Mouse (Mus musculus) liver, postnatal 0 days (tissue): ENCODE measurements at regions not wholly inside any gene's neighbourhood (a gene's known extent, or its start where the extent isn't known, plus 50 kb on each side); places are given as distances from the start of the nearest gene placed in this dataset.

ENCODE experiments used
- ATAC-seq: fragments of 200-750 bp; cut with Nextera tagmentation; 2 replicates; pipeline ENCODE4 v1.8.0; 2017; ENCODE audit warnings: mild to moderate bottlenecking, moderate library complexity
- DNase-seq: peaks from one replicate; pipeline ENCODE4 v3.0.0-alpha.2; 2016
- H3K27ac ChIP-seq: fragments of 300-500 bp; sonication (generic); 2 replicates; pipeline ENCODE4 v1.5.1; 2014; ENCODE audit warnings: antibody characterized with exemption, moderate library complexity, mild to moderate bottlenecking, low read depth
- H3K27me3 ChIP-seq: fragments of 300-500 bp; sonication (generic); 2 replicates; pipeline ENCODE4 v1.6.1; 2014; ENCODE audit warnings: low read length, control low read depth, mixed read lengths; ENCODE audit not compliant: insufficient read depth
- H3K36me3 ChIP-seq: fragments of 300-500 bp; sonication (generic); replicated peaks from 2 replicates; pipeline ENCODE4 v1.6.1; 2014; ENCODE audit warnings: mild to moderate bottlenecking, control low read depth, low read length, moderate library complexity, mixed read lengths; ENCODE audit not compliant: insufficient read depth
- H3K4me1 ChIP-seq: fragments of 300-500 bp; sonication (generic); 2 replicates; pipeline ENCODE4 v1.6.1; 2014; ENCODE audit warnings: antibody characterized with exemption, mild to moderate bottlenecking, control low read depth; ENCODE audit not compliant: insufficient read depth
- H3K4me2 ChIP-seq: fragments of 300-500 bp; sonication (generic); 2 replicates; pipeline ENCODE4 v1.6.1; 2014; ENCODE audit warnings: low read depth, mild to moderate bottlenecking, low read length, moderate library complexity, mixed read lengths
- H3K4me3 ChIP-seq: fragments of 300-500 bp; sonication (generic); 2 replicates; pipeline ENCODE4 v1.5.1; 2014; ENCODE audit warnings: low read depth, low read length
- H3K9ac ChIP-seq: fragments of 300-500 bp; sonication (generic); replicated peaks from 2 replicates; pipeline ENCODE4 v1.6.1; 2014; ENCODE audit warnings: mild to moderate bottlenecking, moderate library complexity
- H3K9me3 ChIP-seq: fragments of 300-500 bp; sonication (generic); 2 replicates; pipeline ENCODE4 v1.6.1; 2016; ENCODE audit warnings: mild to moderate bottlenecking, control low read depth, low read length, mixed read lengths
- CTCF ChIP-seq: sonication (generic); IDR thresholded peaks from 2 replicates; pipeline ENCODE4 v1.5.1; 2016; ENCODE audit warnings: antibody characterized with exemption, low read depth
- EP300 ChIP-seq: IDR thresholded peaks from 2 replicates; pipeline ENCODE4 v1.6.1; 2016; ENCODE audit warnings: antibody characterized with exemption, low read depth, mild to moderate bottlenecking
- WGBS: fragments of 180-500 bp; shearing (Covaris S2); extraction: QIAGEN DNeasy Blood & Tissue Kit; methylation state at CpG from one replicate; pipeline ENCODE4 v1.1.7; 2014; ENCODE audit not compliant: insufficient replicate concordance; 5-methylcytosine and 5-hydroxymethylcytosine counted together

GRCm38 (mm10) chr12:77727766-77728165 lies 466.3 kb upstream of the Gm6657 start:
- WGBS = 53% methylated on average over 4 of the region's 4 CpGs
- DNase-seq (no peak), ATAC-seq (no peak)
- Histone ChIP-seq H3K4me3 (no peak overlapping the region), H3K4me2 (no peak overlapping the region), H3K9ac (no peak overlapping the region), H3K27ac (no peak overlapping the region), H3K27me3 (no peaks in the 10 kb centered on the region), H3K9me3 (no peaks in the 10 kb centered on the region), H3K4me1 (no peaks in the 10 kb centered on the region), H3K36me3 (no peaks in the 10 kb centered on the region)
- TF ChIP-seq EP300 (no peak), CTCF (no peak)

GRCm38 (mm10) chr12:77739047-77739760 lies 454.8 kb upstream of the Gm6657 start:
- Histone ChIP-seq H3K27me3 (no peaks in the 10 kb centered on the region), H3K27ac (no peak overlapping the region), H3K4me2 (no peak overlapping the region), H3K9ac (no peak overlapping the region), H3K4me3 (no peak overlapping the region), H3K9me3 (no peaks in the 10 kb centered on the region), H3K36me3 (no peaks in the 10 kb centered on the region), H3K4me1 (no peaks in the 10 kb centered on the region)
- WGBS = 63% methylated on average over 6 of the region's 6 CpGs
- DNase-seq (no peak), ATAC-seq (no peak)
- TF ChIP-seq CTCF (no peak), EP300 (no peak)

- no peak for TF ChIP-seq CTCF
- TF ChIP-seq EP300 = no peak
- no peaks in the 10 kb centered on the region for H3K4me1 ChIP-seq
- DNase-seq = no peak
- no peak for ATAC-seq
- no peak overlapping the region for H3K9ac ChIP-seq
- no peaks in the 10 kb centered on the region for H3K9me3 ChIP-seq
- H3K4me2 ChIP-seq = no peak overlapping the region
- H3K4me3 ChIP-seq = no peak overlapping the region
- WGBS = 54% methylated on average over 3 of the region's 3 CpGs
- H3K27me3 ChIP-seq = no peaks in the 10 kb centered on the region
- H3K27ac ChIP-seq = no peak overlapping the region
- no peaks in the 10 kb centered on the region for H3K36me3 ChIP-seq
Observed at GRCm38 (mm10) chr12:77742716-77743115, 451.3 kb upstream of the Gm6657 start.

GRCm38 (mm10) chr12:77749438-77750007 lies 444.5 kb upstream of the Gm6657 start:
- no peaks in the 10 kb centered on the region for H3K4me1 ChIP-seq
- H3K4me2 ChIP-seq = no peak overlapping the region
- H3K4me3 ChIP-seq = no peak overlapping the region
- H3K36me3 ChIP-seq = no peaks in the 10 kb centered on the region
- H3K9ac ChIP-seq = no peak overlapping the region
- ATAC-seq = no peak
- no peaks in the 10 kb centered on the region for H3K9me3 ChIP-seq
- no peak overlapping the region for H3K27ac ChIP-seq
- no peak for TF ChIP-seq CTCF
- no peak for TF ChIP-seq EP300
- no peaks in the 10 kb centered on the region for H3K27me3 ChIP-seq
- no peak for DNase-seq
- 70% methylated on average over 3 of the region's 3 CpGs for WGBS

DNA sequence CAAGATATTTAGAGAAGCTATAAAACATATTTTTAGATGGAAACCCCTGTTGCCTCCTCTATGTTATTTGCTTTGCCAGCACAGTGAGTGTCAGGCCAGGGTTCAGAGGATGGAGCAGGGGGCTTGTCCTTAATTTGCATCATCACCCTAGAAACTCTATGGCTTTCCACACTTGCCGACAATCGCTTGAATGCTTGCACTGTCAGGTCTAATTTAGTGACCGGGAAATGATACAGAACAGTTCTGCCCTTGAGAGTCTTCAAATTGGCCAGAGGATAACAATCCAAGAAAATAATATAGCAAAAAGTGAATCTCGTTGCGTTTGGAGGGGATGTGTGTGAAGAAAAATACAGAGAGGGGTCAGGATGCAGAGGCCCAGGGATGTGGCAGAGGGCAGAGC lies 441.9 kb upstream of the Gm6657 start:
- Histone ChIP-seq H3K27me3 (no peaks in the 10 kb centered on the region), H3K4me3 (no peak overlapping the region), H3K4me1 (no peaks in the 10 kb centered on the region), H3K9me3 (no peaks in the 10 kb centered on the region), H3K9ac (no peak overlapping the region), H3K27ac (no peak overlapping the region), H3K36me3 (no peaks in the 10 kb centered on the region), H3K4me2 (no peak overlapping the region)
- no peak for DNase-seq
- ATAC-seq = no peak
- TF ChIP-seq EP300 (no peak), CTCF (no peak)
- 81% methylated on average over 5 of the region's 5 CpGs for WGBS

DNA sequence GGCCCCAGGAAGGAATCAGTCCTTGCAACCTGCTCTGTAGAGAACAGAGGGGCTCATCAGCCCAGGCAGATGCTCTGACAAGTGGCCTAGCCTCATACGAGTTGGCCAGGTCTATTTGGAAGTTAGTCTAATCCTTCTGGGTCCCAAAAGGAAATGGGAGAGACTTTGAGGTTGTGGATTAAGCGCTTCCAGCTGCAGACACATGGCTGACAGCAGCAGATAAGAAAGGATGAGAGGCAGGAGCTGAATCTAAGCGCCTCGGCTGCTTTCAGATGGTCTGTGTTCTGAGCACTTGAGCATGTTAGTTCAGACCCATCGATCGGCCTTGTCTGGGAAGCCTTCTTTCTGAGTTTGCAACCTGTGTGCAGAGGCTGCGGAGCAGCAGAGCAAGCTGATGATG lies 438.0 kb upstream of the Gm6657 start:
- DNase-seq (no peak), ATAC-seq (no peak)

More for the DNA sequence above, 438.0 kb upstream of the Gm6657 start:
- no peaks in the 10 kb centered on the region for H3K4me1 ChIP-seq
- H3K27me3 ChIP-seq = no peaks in the 10 kb centered on the region
- H3K27ac ChIP-seq = no peak overlapping the region
- H3K9me3 ChIP-seq = no peaks in the 10 kb centered on the region
- TF ChIP-seq EP300 = no peak
- no peak for TF ChIP-seq CTCF
- 57% methylated on average over 7 of the region's 7 CpGs for WGBS
- H3K4me3 ChIP-seq = no peak overlapping the region
- H3K9ac ChIP-seq = no peak overlapping the region
- H3K4me2 ChIP-seq = no peak overlapping the region
- no peaks in the 10 kb centered on the region for H3K36me3 ChIP-seq
